Comparison of ENCODE assay signal across 11 mouse cellular contexts in the genomic region with DNA sequence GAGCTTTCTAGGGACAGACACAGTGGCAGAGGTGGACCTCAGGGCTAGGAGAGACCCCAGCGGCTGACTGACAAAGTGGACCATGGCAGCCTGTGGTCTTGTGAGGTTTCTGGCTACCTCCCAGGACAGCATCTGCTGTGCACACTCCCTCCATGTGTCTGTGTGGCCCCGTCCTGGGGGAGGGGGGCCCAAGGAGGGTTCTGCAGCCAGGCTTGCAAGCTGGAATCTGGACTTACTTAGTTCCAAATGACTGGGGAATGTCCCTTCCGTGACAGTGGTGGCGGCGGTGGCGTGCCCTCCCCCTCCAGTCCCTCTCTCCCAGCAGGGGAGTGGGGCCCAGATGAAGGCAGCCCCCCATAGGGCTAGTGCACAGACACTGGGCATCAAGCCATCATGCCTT. TPM values are rescaled to one million over a fixed set of nuclear protein-coding genes. Genes with fewer than 3 reads are reported as not detected.
DNase-seq lines count a peak whose midpoint lies in the region; ATAC-seq lines count a peak whose summit lies in the region.
"Had no signal": no experiment of that assay in that cellular context is flagged by ENCODE, and none has a peak within 500 bp of the region (broad histone marks: within the 10 kb centered on the region; RNA-seq: fewer than 3 reads in every experiment).

No protein-coding gene starts in this region.

- no peak for ATAC-seq in hindbrain, embryonic 13.5 days (ENCODE audit: low FRiP score)
- ATAC-seq in hindbrain, embryonic 11.5 days (ENCODE audit: low FRiP score): no peak
- ATAC-seq in midbrain, embryonic 11.5 days (ENCODE audit: low FRiP score): no peak
- ATAC-seq in embryonic facial prominence, embryonic 14.5 days (ENCODE audit: low read depth): peak; percentile 20; the same call in 1 of the 2 replicates
- ATAC-seq in stomach, embryonic 16.5 days (ENCODE audit: insufficient read depth, low FRiP score): peak; percentile 27; the same call in 1 of the 2 replicates
- ATAC-seq: forebrain, embryonic 16.5 days had no signal

- H3K4me3 ChIP-seq in hindbrain, embryonic 13.5 days: no peak overlapping the region
- H3K4me3 ChIP-seq in hindbrain, embryonic 11.5 days (ENCODE audit: low read depth, low read length): no peak overlapping the region
- H3K4me3 ChIP-seq in midbrain, embryonic 10.5 days: no peak overlapping the region
- no peak overlapping the region for H3K4me3 ChIP-seq in midbrain, embryonic 11.5 days (ENCODE audit: low read depth, low read length)
- H3K4me3 ChIP-seq in embryonic facial prominence, embryonic 14.5 days (ENCODE audit: low read depth, low read length): no peak overlapping the region
- no peak overlapping the region for H3K4me3 ChIP-seq in stomach, embryonic 16.5 days (replicated peaks; ENCODE audit: low read length)

- H3K36me3 ChIP-seq in hindbrain, embryonic 13.5 days: no peaks in the 10 kb centered on the region
- no peaks in the 10 kb centered on the region for H3K36me3 ChIP-seq in hindbrain, embryonic 11.5 days (ENCODE audit: control insufficient read depth, insufficient read depth, low read length)
- no peaks in the 10 kb centered on the region for H3K36me3 ChIP-seq in midbrain, embryonic 10.5 days
- no peaks in the 10 kb centered on the region for H3K36me3 ChIP-seq in midbrain, embryonic 11.5 days (ENCODE audit: control insufficient read depth, insufficient read depth, low read length)
- H3K36me3 ChIP-seq in embryonic facial prominence, embryonic 14.5 days (ENCODE audit: control insufficient read depth, insufficient read depth, low read length): no peaks in the 10 kb centered on the region
- no peaks in the 10 kb centered on the region for H3K36me3 ChIP-seq in stomach, embryonic 16.5 days (ENCODE audit: control insufficient read depth, insufficient read depth, low read length)
- H3K36me3 ChIP-seq: G1E had no signal

- no peak overlapping the region for H3K27ac ChIP-seq in hindbrain, embryonic 13.5 days
- H3K27ac ChIP-seq in hindbrain, embryonic 11.5 days (ENCODE audit: low read depth, low read length): no peak overlapping the region
- peak overlapping the region; percentile 69 for H3K27ac ChIP-seq in midbrain, embryonic 10.5 days (replicated peaks)
- H3K27ac ChIP-seq in midbrain, embryonic 11.5 days (ENCODE audit: low read depth, low read length): no peak overlapping the region
- peak overlapping the region; percentile 74 for H3K27ac ChIP-seq in embryonic facial prominence, embryonic 14.5 days (replicated peaks; ENCODE audit: low read depth, low read length)
- peak overlapping the region; percentile 64 for H3K27ac ChIP-seq in stomach, embryonic 16.5 days (ENCODE audit: low read length)

- WGBS in hindbrain, embryonic 13.5 days: 30% methylated on average over 6 of the region's 6 CpGs
- 52% methylated on average over 6 of the region's 6 CpGs for WGBS in hindbrain, embryonic 11.5 days
- WGBS in midbrain, embryonic 10.5 days: 39% methylated on average over 6 of the region's 6 CpGs
- 35% methylated on average over 6 of the region's 6 CpGs for WGBS in midbrain, embryonic 11.5 days
- 11% methylated on average over 4 of the region's 6 CpGs for WGBS in embryonic facial prominence, embryonic 14.5 days
- 40% methylated on average over 6 of the region's 6 CpGs for WGBS in stomach, embryonic 16.5 days

- DNase-seq in hindbrain, embryonic 11.5 days (ENCODE audit: low spot score): no peak
- DNase-seq in midbrain, embryonic 10.5 days (ENCODE audit: low spot score): no peak
- no peak for DNase-seq in midbrain, embryonic 11.5 days (ENCODE audit: low spot score, missing footprints)
- peak; percentile 78 for DNase-seq in embryonic facial prominence, embryonic 14.5 days (ENCODE audit: low spot score)
- DNase-seq in adrenal gland, adult 18-20 months (ENCODE audit: low spot score in 2 of 2): no peak
- DNase-seq: adrenal gland, postnatal 14 days; cerebellum, postnatal 14 days had no signal

- no peak overlapping the region for H3K4me2 ChIP-seq in hindbrain, embryonic 13.5 days
- H3K4me2 ChIP-seq in hindbrain, embryonic 11.5 days (replicated peaks; ENCODE audit: low read depth, low read length): no peak overlapping the region
- H3K4me2 ChIP-seq in midbrain, embryonic 11.5 days: no peak overlapping the region
- 0 out of 2 replicates have a peak overlapping the region, but pooled peaks have one; percentile 5 for H3K4me2 ChIP-seq in embryonic facial prominence, embryonic 14.5 days (ENCODE audit: low read depth, low read length)
- no peak overlapping the region for H3K4me2 ChIP-seq in stomach, embryonic 16.5 days (ENCODE audit: low read depth, low read length)

- H3K9ac ChIP-seq in hindbrain, embryonic 13.5 days: 0 out of 2 replicates have a peak overlapping the region, but pooled peaks have one; percentile 24
- no peak overlapping the region for H3K9ac ChIP-seq in hindbrain, embryonic 11.5 days (ENCODE audit: low read depth, low read length)
- H3K9ac ChIP-seq in midbrain, embryonic 11.5 days (ENCODE audit: low read length): no peak overlapping the region
- no peak overlapping the region for H3K9ac ChIP-seq in embryonic facial prominence, embryonic 14.5 days (ENCODE audit: low read depth, low read length)
- H3K9ac ChIP-seq in stomach, embryonic 16.5 days (ENCODE audit: low read length): peak overlapping the region; percentile 19; the same call in 1 of the 2 replicates

- no peaks in the 10 kb centered on the region for H3K9me3 ChIP-seq in hindbrain, embryonic 13.5 days
- no peaks in the 10 kb centered on the region for H3K9me3 ChIP-seq in hindbrain, embryonic 11.5 days (ENCODE audit: control insufficient read depth, low read length)
- H3K9me3 ChIP-seq in midbrain, embryonic 10.5 days (replicated peaks): no peaks in the 10 kb centered on the region
- no peaks in the 10 kb centered on the region for H3K9me3 ChIP-seq in midbrain, embryonic 11.5 days (ENCODE audit: control insufficient read depth, low read length)
- H3K9me3 ChIP-seq in embryonic facial prominence, embryonic 14.5 days (ENCODE audit: control insufficient read depth, low read length): no peaks in the 10 kb centered on the region
- H3K9me3 ChIP-seq in stomach, embryonic 16.5 days (replicated peaks; ENCODE audit: control insufficient read depth, low read length): no peaks in the 10 kb centered on the region
- H3K9me3 ChIP-seq: G1E had no signal

- peaks cover 25% of the 10 kb centered on the region for H3K4me1 ChIP-seq in hindbrain, embryonic 13.5 days (replicated peaks)
- H3K4me1 ChIP-seq in hindbrain, embryonic 11.5 days (replicated peaks; ENCODE audit: control insufficient read depth, insufficient read depth, low read length): 0 out of 2 replicates have a peak, but pooled peaks cover 6% of the 10 kb centered on the region
- peaks cover 41% of the 10 kb centered on the region for H3K4me1 ChIP-seq in midbrain, embryonic 10.5 days
- H3K4me1 ChIP-seq in midbrain, embryonic 11.5 days (ENCODE audit: control insufficient read depth, insufficient read depth, low read length): peaks cover 12% of the 10 kb centered on the region; the same call in 1 of the 2 replicates
- H3K4me1 ChIP-seq in embryonic facial prominence, embryonic 14.5 days (ENCODE audit: control insufficient read depth, insufficient read depth, low read length): peaks cover 53% of the 10 kb centered on the region
- H3K4me1 ChIP-seq in stomach, embryonic 16.5 days (ENCODE audit: control insufficient read depth, insufficient read depth, low read length): peaks cover 45% of the 10 kb centered on the region

- peaks cover 16% of the 10 kb centered on the region for H3K27me3 ChIP-seq in hindbrain, embryonic 13.5 days
- 0 out of 2 replicates have a peak, but pooled peaks cover 2% of the 10 kb centered on the region for H3K27me3 ChIP-seq in hindbrain, embryonic 11.5 days (ENCODE audit: control insufficient read depth, insufficient read depth, low read length)
- peaks cover 32% of the 10 kb centered on the region for H3K27me3 ChIP-seq in midbrain, embryonic 10.5 days (ENCODE audit: low read depth, poor library complexity, severe bottlenecking)
- no peaks in the 10 kb centered on the region for H3K27me3 ChIP-seq in midbrain, embryonic 11.5 days (ENCODE audit: control insufficient read depth, insufficient read depth, low read length)
- H3K27me3 ChIP-seq in embryonic facial prominence, embryonic 14.5 days (replicated peaks; ENCODE audit: control insufficient read depth, insufficient read depth, low read length): no peaks in the 10 kb centered on the region
- no peaks in the 10 kb centered on the region for H3K27me3 ChIP-seq in stomach, embryonic 16.5 days (ENCODE audit: control insufficient read depth, insufficient read depth, low read length)

RNA-seq across cellular contexts. Expression of gene Sema3f, which starts 6.7 kb away (rescaled TPM):
- polyA plus RNA-seq in hindbrain, embryonic 13.5 days (2015; fragmentation: Nextera tagmentation; extraction: Ambion mirVana): 16.4 and 17.0 TPM in 2 replicates
- 10.7 and 12.0 TPM in 2 replicates for polyA plus RNA-seq in hindbrain, embryonic 11.5 days (2014; fragmentation: Nextera tagmentation; extraction: Ambion mirVana)
- 14.9 and 17.2 TPM in 2 replicates for polyA plus RNA-seq in midbrain, embryonic 10.5 days (2016; fragmentation: Nextera tagmentation; extraction: Ambion mirVana)
- polyA plus RNA-seq in midbrain, embryonic 11.5 days (2014; fragmentation: Nextera tagmentation; extraction: Ambion mirVana): 9.6 and 11.9 TPM in 2 replicates
- 32.8 and 36.9 TPM in 2 replicates for polyA plus RNA-seq in embryonic facial prominence, embryonic 14.5 days (2014; fragmentation: Nextera tagmentation; extraction: Ambion mirVana)
- 15.1 and 16.8 TPM in 2 replicates for polyA plus RNA-seq in stomach, embryonic 16.5 days (2015; fragmentation: Nextera tagmentation; extraction: Ambion mirVana)
- total RNA-seq in adrenal gland, adult 18-20 months (2021): 10 to 100 TPM; 30.2 to 34.1 TPM

RNA-seq across cellular contexts. Expression of gene Gnat1, which starts 37.4 kb away (rescaled TPM):
- polyA plus RNA-seq in hindbrain, embryonic 13.5 days (2015; fragmentation: Nextera tagmentation; extraction: Ambion mirVana): 1.8 TPM in 2 replicates
- polyA plus RNA-seq in hindbrain, embryonic 11.5 days (2014; fragmentation: Nextera tagmentation; extraction: Ambion mirVana): 0.84 and 1.2 TPM in 2 replicates
- 3.2 and 3.6 TPM in 2 replicates for polyA plus RNA-seq in midbrain, embryonic 10.5 days (2016; fragmentation: Nextera tagmentation; extraction: Ambion mirVana)
- 1.1 and 1.4 TPM in 2 replicates for polyA plus RNA-seq in midbrain, embryonic 11.5 days (2014; fragmentation: Nextera tagmentation; extraction: Ambion mirVana)
- 0.79 and 1.5 TPM in 2 replicates for polyA plus RNA-seq in embryonic facial prominence, embryonic 14.5 days (2014; fragmentation: Nextera tagmentation; extraction: Ambion mirVana)
- 0.42 and 2.0 TPM in 2 replicates for polyA plus RNA-seq in stomach, embryonic 16.5 days (2015; fragmentation: Nextera tagmentation; extraction: Ambion mirVana)
- total RNA-seq in adrenal gland, adult 18-20 months (2021): under 1 TPM; 0.22 to 0.56 TPM
- polyA plus RNA-seq: G1E had no signal

RNA-seq across cellular contexts. Expression of gene Slc38a3, which starts 47.6 kb away (rescaled TPM):
- 25.3 and 26.2 TPM in 2 replicates for polyA plus RNA-seq in hindbrain, embryonic 13.5 days (2015; fragmentation: Nextera tagmentation; extraction: Ambion mirVana)
- 8.0 and 9.8 TPM in 2 replicates for polyA plus RNA-seq in hindbrain, embryonic 11.5 days (2014; fragmentation: Nextera tagmentation; extraction: Ambion mirVana)
- polyA plus RNA-seq in midbrain, embryonic 10.5 days (2016; fragmentation: Nextera tagmentation; extraction: Ambion mirVana): 9.3 and 11.6 TPM in 2 replicates
- 11.2 and 11.7 TPM in 2 replicates for polyA plus RNA-seq in midbrain, embryonic 11.5 days (2014; fragmentation: Nextera tagmentation; extraction: Ambion mirVana)
- 7.0 and 7.8 TPM in 2 replicates for polyA plus RNA-seq in embryonic facial prominence, embryonic 14.5 days (2014; fragmentation: Nextera tagmentation; extraction: Ambion mirVana)
- 13.0 and 15.1 TPM in 2 replicates for polyA plus RNA-seq in stomach, embryonic 16.5 days (2015; fragmentation: Nextera tagmentation; extraction: Ambion mirVana)
- under 1 TPM; 0.33 to 0.64 TPM for total RNA-seq in adrenal gland, adult 18-20 months (2021)
- polyA plus RNA-seq: G1E had no signal

RNA-seq across cellular contexts. Expression of gene Rbm5, which starts 53.8 kb away (rescaled TPM):
- polyA plus RNA-seq in hindbrain, embryonic 13.5 days (2015; fragmentation: Nextera tagmentation; extraction: Ambion mirVana): 277 and 286 TPM in 2 replicates
- 198 and 241 TPM in 2 replicates for polyA plus RNA-seq in hindbrain, embryonic 11.5 days (2014; fragmentation: Nextera tagmentation; extraction: Ambion mirVana)
- 200 and 220 TPM in 2 replicates for polyA plus RNA-seq in midbrain, embryonic 10.5 days (2016; fragmentation: Nextera tagmentation; extraction: Ambion mirVana)
- 186 and 191 TPM in 2 replicates for polyA plus RNA-seq in midbrain, embryonic 11.5 days (2014; fragmentation: Nextera tagmentation; extraction: Ambion mirVana)
- polyA plus RNA-seq in embryonic facial prominence, embryonic 14.5 days (2014; fragmentation: Nextera tagmentation; extraction: Ambion mirVana): 145 and 159 TPM in 2 replicates
- 183 and 187 TPM in 2 replicates for polyA plus RNA-seq in stomach, embryonic 16.5 days (2015; fragmentation: Nextera tagmentation; extraction: Ambion mirVana)
- total RNA-seq in adrenal gland, adult 18-20 months (2021): 100 to 1,000 TPM; 115 to 118 TPM

Comparison
In these comparisons a context has a peak if more than half of its experiments do, and no peak if none do; other contexts are left out.
1. H3K27ac ChIP-seq: peak in midbrain, embryonic 10.5 days (single experiment), embryonic facial prominence, embryonic 14.5 days (single experiment) and stomach, embryonic 16.5 days (single experiment); none in hindbrain, embryonic 13.5 days (single experiment), hindbrain, embryonic 11.5 days (single experiment) and midbrain, embryonic 11.5 days (single experiment).
2. H3K9ac ChIP-seq: peak in hindbrain, embryonic 13.5 days (single experiment) and stomach, embryonic 16.5 days (single experiment); none in hindbrain, embryonic 11.5 days (single experiment), midbrain, embryonic 11.5 days (single experiment) and embryonic facial prominence, embryonic 14.5 days (single experiment).
3. ATAC-seq: peak in embryonic facial prominence, embryonic 14.5 days (single experiment) and stomach, embryonic 16.5 days (single experiment); none in hindbrain, embryonic 13.5 days (single experiment), hindbrain, embryonic 11.5 days (single experiment) and midbrain, embryonic 11.5 days (single experiment).